Mouse (Mus musculus) brain, embryonic 14.5 days (tissue): ENCODE results near the gene Bcat2. TPM values are rescaled to one million over a fixed set of nuclear protein-coding genes. Genes with fewer than 3 reads are reported as not detected.
"Not testable (repeated sequence)": the region's sequence is repeated elsewhere in the genome, so short reads cannot be mapped to it uniquely, and the experiment has no call there.

Experiments used
- DNase-seq: peaks from one replicate; pipeline ENCODE4 v3.0.0-alpha.2; 2011; ENCODE audit warnings: low read depth
- CTCF ChIP-seq: fragments of 200-500 bp; IDR thresholded peaks from 2 replicates; pipeline ENCODE4 v1.5.1; 2012; ENCODE audit warnings: inconsistent platforms, mild to moderate bottlenecking, moderate library complexity, borderline replicate concordance; ENCODE audit not compliant: insufficient read depth, insufficient read length; ENCODE audit errors: extremely low read depth
- POLR2A ChIP-seq: fragments of 200-500 bp; IDR thresholded peaks from 2 replicates; pipeline ENCODE4 v1.6.1; 2012; ENCODE audit warnings: mild to moderate bottlenecking, inconsistent platforms, borderline replicate concordance; ENCODE audit not compliant: poor library complexity, insufficient read depth, insufficient read length, severe bottlenecking; ENCODE audit errors: extremely low read depth
- polyA plus RNA-seq: library from polyadenylated mRNA; depleted of rRNA; stranded (reverse); fragments of >200 nt; gene quantifications from 2 replicates; pipeline ENCODE4 v1.2.3, GENCODE M21; 2012; rRNA removed

Gene Bcat2
- 29.5 and 40.2 TPM in 2 replicates for polyA plus RNA-seq

GRCm38 (mm10) chr7:45570103-45570741, at the start of gene Bcat2:
Bcat2 (plus strand) TSS chr7:45570153.
- TF ChIP-seq POLR2A (peak; percentile 49; the same call in 1 of the 2 replicates), CTCF (no peak)
- DNase-seq: peak; percentile 82

- DNase-seq: no peak
- TF ChIP-seq CTCF: no peak
- no peak for TF ChIP-seq POLR2A
Observed at GRCm38 (mm10) chr7:45520605-45521004, 49.3 kb upstream of the Bcat2 start.

- TF ChIP-seq POLR2A (no peak), CTCF (no peak)
- peak; percentile 97 for DNase-seq
Observed at GRCm38 (mm10) chr7:45521728-45522184, 48.2 kb upstream of the Bcat2 start.

- no peak for DNase-seq
- TF ChIP-seq POLR2A (no peak), CTCF (no peak)
Observed at GRCm38 (mm10) chr7:45522194-45522752, 47.7 kb upstream of the Bcat2 start.

- DNase-seq: no peak
- TF ChIP-seq POLR2A: no peak
- TF ChIP-seq CTCF: no peak
Observed at GRCm38 (mm10) chr7:45522957-45523676, 46.8 kb upstream of the Bcat2 start.

- TF ChIP-seq POLR2A (no peak), CTCF (no peak)
- no peak for DNase-seq
Observed at GRCm38 (mm10) chr7:45523678-45524170, 46.2 kb upstream of the Bcat2 start.

- TF ChIP-seq CTCF: no peak
- TF ChIP-seq POLR2A: no peak
- peak; percentile 37 for DNase-seq
Observed at GRCm38 (mm10) chr7:45524841-45525621, 44.9 kb upstream of the Bcat2 start.

- TF ChIP-seq POLR2A: peak; percentile 49; the same call in 1 of the 2 replicates
- TF ChIP-seq CTCF: no peak
- DNase-seq: peak; percentile 96
Observed at GRCm38 (mm10) chr7:45525809-45526473, 44.0 kb upstream of the Bcat2 start, which contains the start of the genes Ppp1r15a and Plekha4. Ppp1r15a (minus strand) TSS chr7:45526268. Plekha4 (plus strand) TSS chr7:45526330.

- TF ChIP-seq POLR2A (no peak), CTCF (no peak)
- no peak for DNase-seq
Observed at GRCm38 (mm10) chr7:45526474-45527120, 43.4 kb upstream of the Bcat2 start.

GRCm38 (mm10) chr7:45527169-45527568, 42.8 kb upstream of the Bcat2 start:
- DNase-seq: not testable (repeated sequence)

GRCm38 (mm10) chr7:45529461-45529860, 40.5 kb upstream of the Bcat2 start:
- no peak for DNase-seq
- TF ChIP-seq POLR2A: no peak
- no peak for TF ChIP-seq CTCF
